24 mouse cellular contexts compared by ENCODE assay signal in genomic region chr17:86021815-86022214, GRCm38 (mm10).
DNase-seq lines count a peak whose midpoint lies in the region; ATAC-seq and TF ChIP-seq lines count a peak whose summit lies in the region.
"Had no signal": no experiment of that assay in that cellular context is flagged by ENCODE, and none has a peak within 500 bp of the region (broad histone marks: within the 10 kb centered on the region; RNA-seq: fewer than 3 reads in every experiment).

No protein-coding gene starts in this region.

- peak; percentile 67 for ATAC-seq in common myeloid progenitor, adult 5-6 weeks (replicated peaks; ENCODE audit: low read depth, poor library complexity, severe bottlenecking)
- peak; percentile 75 for ATAC-seq in liver, embryonic 13.5 days (ENCODE audit: low read depth)
- ATAC-seq in megakaryocyte progenitor cell, adult 5-6 weeks (replicated peaks; ENCODE audit: poor library complexity): peak; percentile 78
- ATAC-seq: CD4-positive, CD25-positive, alpha-beta regulatory T cell, adult 4 months; forebrain, embryonic 15.5 days; hindbrain, postnatal 0 days had no signal

- peaks cover 42 to 54% of the 10 kb centered on the region in 2 experiments for H3K4me1 ChIP-seq in MEL (ENCODE audit: control insufficient read depth in 1 of 2, insufficient read depth in 2 of 2, low read length in 2 of 2)
- peaks cover 47% of the 10 kb centered on the region for H3K4me1 ChIP-seq in liver, embryonic 13.5 days (replicated peaks)
- H3K4me1 ChIP-seq: embryonic facial prominence, embryonic 13.5 days; forebrain, embryonic 10.5 days; forebrain, embryonic 15.5 days; heart, embryonic 10.5 days; hindbrain, embryonic 12.5 days had no signal

- 25% methylated on average over 1 of the region's 1 CpGs for WGBS in liver, embryonic 13.5 days (ENCODE audit: insufficient replicate concordance)

- no peak; a peak in 1 of 4 replicates for TF ChIP-seq POLR2A in MEL (IDR thresholded peaks at IDR 0.05; ENCODE audit: control insufficient read depth in 1 of 2, insufficient read depth in 1 of 2, low read depth in 1 of 2, low read length in 2 of 2, poor library complexity in 1 of 2)

- no peaks in the 10 kb centered on the region for H3K9me3 ChIP-seq in MEL (replicated peaks; ENCODE audit: insufficient read depth, low read length)
- no peaks in the 10 kb centered on the region for H3K9me3 ChIP-seq in liver, embryonic 13.5 days (replicated peaks)
- H3K9me3 ChIP-seq: heart, embryonic 10.5 days had no signal

- peaks cover 1% of the 10 kb centered on the region; the same call in 1 of the 2 replicates for H3K79me2 ChIP-seq in MEL (ENCODE audit: control insufficient read depth, insufficient read depth, low read length, poor library complexity)

- peaks cover 0 to 68% of the 10 kb centered on the region in 2 experiments; a peak in 2 of 4 replicates for H3K36me3 ChIP-seq in MEL (ENCODE audit: control insufficient read depth in 1 of 2, insufficient read depth in 2 of 2, low read length in 2 of 2)
- H3K36me3 ChIP-seq in liver, embryonic 13.5 days: no peaks in the 10 kb centered on the region
- H3K36me3 ChIP-seq: embryonic facial prominence, embryonic 13.5 days; forebrain, embryonic 15.5 days; heart, embryonic 10.5 days; hindbrain, embryonic 12.5 days had no signal

- no peak for TF ChIP-seq RAD21 in MEL (IDR thresholded peaks at IDR 0.05; ENCODE audit: low read depth, low read length)

- intact Hi-C loops in gastrocnemius, postnatal 36 days (cut with DNase I): no loop called here

- H3K27me3 ChIP-seq in MEL (ENCODE audit: control insufficient read depth in 1 of 2, insufficient read depth in 2 of 2, low read length in 2 of 2): no peaks in the 10 kb centered on the region
- H3K27me3 ChIP-seq in liver, embryonic 13.5 days: no peaks in the 10 kb centered on the region
- H3K27me3 ChIP-seq: embryonic facial prominence, embryonic 13.5 days; forebrain, embryonic 15.5 days; hindbrain, embryonic 12.5 days had no signal

- no peak for TF ChIP-seq CTCF in MEL (IDR thresholded peaks at IDR 0.05 in 2 of 3, conservative IDR thresholded peaks at IDR 0.05 in 1 of 3; ENCODE audit: control insufficient read depth in 1 of 3, insufficient read depth in 1 of 3, low read depth in 2 of 3, low read length in 3 of 3, poor library complexity in 1 of 3, severe bottlenecking in 1 of 3)
- no peak for TF ChIP-seq CTCF in layer of hippocampus, adult 2 months (conservative IDR thresholded peaks at IDR 0.05)

- peak overlapping the region; percentile 84 for H3K9ac ChIP-seq in MEL (ENCODE audit: control insufficient read depth, low read depth, low read length, poor library complexity, severe bottlenecking)
- 0 out of 2 replicates have a peak overlapping the region, but pooled peaks have one; percentile 22 for H3K9ac ChIP-seq in liver, embryonic 13.5 days
- H3K9ac ChIP-seq: embryonic facial prominence, embryonic 13.5 days; forebrain, embryonic 15.5 days; hindbrain, embryonic 12.5 days had no signal

- H3K27ac ChIP-seq in MEL (ENCODE audit: control insufficient read depth, low read depth, low read length): peak overlapping the region; percentile 100
- peak overlapping the region; percentile 87 for H3K27ac ChIP-seq in liver, embryonic 13.5 days
- H3K27ac ChIP-seq in layer of hippocampus, adult 2 months: no peak overlapping the region
- H3K27ac ChIP-seq: embryonic facial prominence, embryonic 13.5 days; forebrain, embryonic 10.5 days; forebrain, embryonic 15.5 days; heart, embryonic 10.5 days; hindbrain, embryonic 12.5 days; hindbrain, postnatal 0 days had no signal

- TF ChIP-seq EP300 in MEL (IDR thresholded peaks at IDR 0.05; ENCODE audit: low read depth in 1 of 2, low read length in 2 of 2): peak; percentile 100

- peak; percentile 93 for DNase-seq in MEL (ENCODE audit: low read depth, low spot score)
- DNase-seq in liver, embryonic 13.5 days: no peak
- no peak for DNase-seq in layer of hippocampus, adult 2 months (ENCODE audit: low spot score in 2 of 2)
- DNase-seq in ovary, adult 18-20 months (ENCODE audit: low spot score): no peak
- DNase-seq in gastrocnemius, postnatal 36 days: no peak
- no peak for DNase-seq in frontal cortex, postnatal 36 days (ENCODE audit: low spot score in 2 of 2)
- DNase-seq: adrenal gland, adult 2 months; adrenal gland, postnatal 36 days; B cell, adult 2 months; cerebellum, adult 11 months; cerebellum, adult 8-10 months; cerebellum, postnatal 14 days; heart, adult 18-20 months; heart, postnatal 10 days; heart, postnatal 4 days had no signal

- H3K4me3 ChIP-seq in MEL (ENCODE audit: control insufficient read depth in 1 of 2, insufficient read depth in 1 of 2, low read depth in 2 of 2, low read length in 2 of 2): no peak overlapping the region
- no peak overlapping the region for H3K4me3 ChIP-seq in liver, embryonic 13.5 days (replicated peaks)
- H3K4me3 ChIP-seq in layer of hippocampus, adult 2 months: no peak overlapping the region
- H3K4me3 ChIP-seq: embryonic facial prominence, embryonic 13.5 days; forebrain, embryonic 10.5 days; forebrain, embryonic 15.5 days; heart, embryonic 10.5 days; hindbrain, embryonic 12.5 days had no signal

- H3K4me2 ChIP-seq in liver, embryonic 13.5 days: no peak overlapping the region
- H3K4me2 ChIP-seq: embryonic facial prominence, embryonic 13.5 days; forebrain, embryonic 15.5 days; hindbrain, embryonic 12.5 days had no signal

TF ChIP-seq in MEL, 35 proteins besides CTCF, POLR2A, EP300 and RAD21:
- TF ChIP-seq MEF2A (IDR thresholded peaks at IDR 0.05; ENCODE audit: extremely low read depth, insufficient replicate concordance, low read depth, low read length, poor library complexity, severe bottlenecking): no peak
- no peak for TF ChIP-seq MAX (IDR thresholded peaks at IDR 0.05; ENCODE audit: low read length)
- TF ChIP-seq MAFK (IDR thresholded peaks at IDR 0.05; ENCODE audit: borderline replicate concordance, low read depth, low read length): no peak
- peak; percentile 97 for TF ChIP-seq SIN3A (IDR thresholded peaks at IDR 0.05; ENCODE audit: low read length)
- TF ChIP-seq MXI1 (IDR thresholded peaks at IDR 0.05; ENCODE audit: low read depth, low read length): no peak
- no peak for TF ChIP-seq UBTF (IDR thresholded peaks at IDR 0.05; ENCODE audit: borderline replicate concordance, insufficient read depth, low read depth, low read length)
- no peak for TF ChIP-seq NELFE (IDR thresholded peaks at IDR 0.05; ENCODE audit: low read depth, low read length)
- TF ChIP-seq NRF1 (IDR thresholded peaks at IDR 0.05; ENCODE audit: insufficient read depth, low read depth, low read length, poor library complexity, severe bottlenecking): no peak
- peak; percentile 73 for TF ChIP-seq TBP (IDR thresholded peaks at IDR 0.05; ENCODE audit: low read depth, low read length)
- no peak; the same call in none of the 2 replicates for TF ChIP-seq MYC (IDR thresholded peaks at IDR 0.05; ENCODE audit: low read depth, low read length)
- no peak for TF ChIP-seq MAZ (IDR thresholded peaks at IDR 0.05; ENCODE audit: low read depth, low read length)
- TF ChIP-seq TAL1 (IDR thresholded peaks at IDR 0.05; ENCODE audit: low read length): peak; percentile 92
- TF ChIP-seq ZNF384 (IDR thresholded peaks at IDR 0.05; ENCODE audit: low read depth, low read length): peak; percentile 97
- TF ChIP-seq USF1 (IDR thresholded peaks at IDR 0.05; ENCODE audit: low read depth, low read length): no peak
- TF ChIP-seq USF2 (IDR thresholded peaks at IDR 0.05; ENCODE audit: borderline replicate concordance in 1 of 2, insufficient read depth in 1 of 2, low read depth in 1 of 2, low read length in 2 of 2): no peak
- no peak for TF ChIP-seq KAT2A (conservative IDR thresholded peaks at IDR 0.05; ENCODE audit: low read depth, low read length)
- TF ChIP-seq MYB (IDR thresholded peaks at IDR 0.05; ENCODE audit: low read depth, low read length): peak; percentile 99
- TF ChIP-seq ZC3H11A (IDR thresholded peaks at IDR 0.05; ENCODE audit: low read depth, low read length): no peak
- no peak; the same call in 1 of the 2 replicates for TF ChIP-seq E2F4 (IDR thresholded peaks at IDR 0.05; ENCODE audit: borderline replicate concordance, low read depth, low read length)
- TF ChIP-seq GABPA (IDR thresholded peaks at IDR 0.05; ENCODE audit: low read depth, low read length): peak; percentile 74
- no peak; the same call in 1 of the 2 replicates for TF ChIP-seq BHLHE40 (IDR thresholded peaks at IDR 0.05; ENCODE audit: borderline replicate concordance, low read depth, low read length)
- no peak; the same call in none of the 2 replicates for TF ChIP-seq RCOR1 (IDR thresholded peaks at IDR 0.05; ENCODE audit: low read depth, low read length)
- peak; percentile 99 for TF ChIP-seq TCF12 (IDR thresholded peaks at IDR 0.05; ENCODE audit: low read depth, low read length)
- TF ChIP-seq CHD2 (IDR thresholded peaks at IDR 0.05; ENCODE audit: low read length): no peak
- no peak; the same call in 1 of the 2 replicates for TF ChIP-seq ZMIZ1 (IDR thresholded peaks at IDR 0.05; ENCODE audit: low read depth, low read length)
- TF ChIP-seq SMC3 (IDR thresholded peaks at IDR 0.05; ENCODE audit: low read depth, low read length): no peak
- TF ChIP-seq ELF1 (IDR thresholded peaks at IDR 0.05; ENCODE audit: low read depth, low read length): no peak
- TF ChIP-seq HCFC1 (IDR thresholded peaks at IDR 0.05; ENCODE audit: low read depth, low read length): no peak
- TF ChIP-seq POLR2AphosphoS5 (IDR thresholded peaks at IDR 0.05; ENCODE audit: borderline replicate concordance, low read depth, low read length): no peak
- 0 out of 2 replicates have a peak, but pooled peaks have one; percentile 3 for TF ChIP-seq POLR2AphosphoS2 (IDR thresholded peaks at IDR 0.05; ENCODE audit: low read length)
- peak; percentile 65; the same call in 1 of the 2 replicates for TF ChIP-seq JUND (IDR thresholded peaks at IDR 0.05; ENCODE audit: low read depth, low read length)
- peak; percentile 95 for TF ChIP-seq ETS1 (IDR thresholded peaks at IDR 0.05; ENCODE audit: low read depth, low read length)
- TF ChIP-seq CHD1 (IDR thresholded peaks at IDR 0.05; ENCODE audit: low read depth, low read length): no peak; the same call in 1 of the 2 replicates
- peak; percentile 99 for TF ChIP-seq GATA1 (IDR thresholded peaks at IDR 0.05; ENCODE audit: low read depth, low read length)
- TF ChIP-seq ZKSCAN1 (IDR thresholded peaks at IDR 0.05; ENCODE audit: low read depth, low read length): no peak
